Mouse (Mus musculus) kidney, adult 11 months (tissue): Measurements from ENCODE around the gene Gm20388.
"Not testable (repeated sequence)": the region's sequence is repeated elsewhere in the genome, so short reads cannot be mapped to it uniquely, and the experiment has no call there.

Source experiments
- DNase-seq: peaks from one replicate; pipeline ENCODE4 v3.0.0; 2022

The Gm20388 gene

DNA sequence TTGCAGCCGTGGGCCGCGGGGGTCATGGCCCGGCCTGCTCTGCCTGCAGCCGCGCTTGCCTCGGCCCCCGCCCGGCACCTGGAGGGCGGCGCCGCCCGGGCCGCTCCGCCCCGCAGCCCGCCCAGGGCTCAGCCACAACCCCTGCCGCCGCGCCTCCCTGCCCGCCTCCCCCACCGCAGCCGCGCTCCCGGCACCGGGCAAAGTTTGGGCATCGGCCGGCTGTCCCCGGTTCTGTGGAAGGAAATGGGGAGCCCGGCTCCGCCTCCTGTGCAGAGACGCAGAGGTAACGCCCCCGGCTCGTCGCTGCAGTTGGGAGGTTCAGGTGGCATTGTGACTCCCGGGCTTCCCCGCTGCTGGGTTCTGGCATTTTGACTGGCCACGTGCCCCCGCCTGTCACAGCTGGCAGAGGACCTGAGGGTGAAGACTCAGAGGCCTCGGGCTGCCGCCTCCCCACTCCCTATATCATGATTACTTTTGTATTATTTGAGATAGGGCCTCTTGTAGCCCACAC, 723.7 kb downstream of the Gm20388 start:
- DNase-seq = peak; percentile 85

DNA sequence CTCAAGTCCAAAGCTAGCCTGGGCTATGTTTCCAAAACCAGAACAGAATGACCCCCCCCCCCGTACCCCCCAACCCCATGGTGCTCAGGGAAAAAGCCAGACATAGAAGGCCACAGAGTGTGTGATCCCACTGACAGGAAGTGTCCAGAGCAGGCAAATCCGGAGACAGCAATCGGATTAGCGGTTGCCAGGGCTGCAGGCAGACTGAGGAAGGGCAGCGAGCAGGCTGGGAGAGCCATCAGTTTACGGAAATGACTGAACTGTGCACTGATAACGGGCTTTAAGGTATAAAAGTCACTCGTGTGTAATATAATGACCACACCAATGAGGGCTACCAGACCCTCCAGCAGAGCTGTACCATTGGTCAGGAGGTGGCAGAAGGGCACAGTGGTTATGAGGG, 730.6 kb downstream of the Gm20388 start:
- DNase-seq = no peak

DNA sequence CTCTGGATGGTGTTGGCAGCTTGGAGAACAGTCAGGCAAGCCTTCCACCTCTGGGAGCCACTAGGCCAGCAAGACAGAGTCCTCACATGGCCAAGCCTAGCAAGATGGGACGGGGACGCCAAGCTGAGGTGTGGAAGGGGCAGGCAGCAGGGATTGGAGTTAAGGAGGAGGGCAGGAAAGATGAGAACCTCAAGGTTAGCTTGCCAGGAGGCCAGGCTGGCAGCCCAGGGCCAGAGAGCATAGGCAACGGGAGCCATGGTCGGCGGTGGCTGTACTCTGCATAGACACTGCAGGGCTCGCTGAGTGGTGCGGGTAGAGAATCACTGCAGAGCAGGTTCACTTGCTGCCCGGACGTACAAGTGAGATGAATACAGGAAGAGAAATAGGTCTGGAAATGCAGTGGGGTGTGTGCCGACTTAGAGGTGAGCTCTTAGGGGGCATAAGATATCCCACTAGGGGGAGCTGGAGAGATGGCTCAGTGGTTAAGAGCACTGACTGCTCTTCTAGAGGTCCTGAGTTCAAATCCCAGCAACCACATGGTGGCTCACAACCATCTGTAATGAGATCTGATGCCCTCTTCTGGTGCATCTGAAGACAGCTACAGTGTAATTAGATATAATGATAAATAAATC, 731.5 kb downstream of the Gm20388 start:
- DNase-seq = no peak

DNA sequence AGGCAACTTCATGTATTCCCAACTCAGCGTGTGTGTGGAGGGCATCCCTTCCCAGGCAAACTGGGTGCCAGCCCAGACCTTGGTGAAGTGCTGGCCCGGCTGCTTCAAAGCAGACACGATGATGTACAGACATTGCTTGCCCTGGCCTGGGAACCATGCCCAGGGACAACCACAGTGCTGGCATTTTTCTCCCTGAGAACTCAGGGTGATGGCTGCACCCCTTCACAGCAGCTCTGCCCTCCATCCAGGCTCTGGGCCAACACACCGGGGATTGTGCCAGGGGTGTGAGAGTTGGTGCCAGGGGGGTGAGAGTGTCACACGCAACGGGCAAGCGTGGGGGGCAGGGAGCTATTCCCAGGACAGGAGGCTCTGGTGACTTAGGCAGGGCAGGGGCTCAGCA, 734.0 kb downstream of the Gm20388 start:
- peak; percentile 33 for DNase-seq

DNA sequence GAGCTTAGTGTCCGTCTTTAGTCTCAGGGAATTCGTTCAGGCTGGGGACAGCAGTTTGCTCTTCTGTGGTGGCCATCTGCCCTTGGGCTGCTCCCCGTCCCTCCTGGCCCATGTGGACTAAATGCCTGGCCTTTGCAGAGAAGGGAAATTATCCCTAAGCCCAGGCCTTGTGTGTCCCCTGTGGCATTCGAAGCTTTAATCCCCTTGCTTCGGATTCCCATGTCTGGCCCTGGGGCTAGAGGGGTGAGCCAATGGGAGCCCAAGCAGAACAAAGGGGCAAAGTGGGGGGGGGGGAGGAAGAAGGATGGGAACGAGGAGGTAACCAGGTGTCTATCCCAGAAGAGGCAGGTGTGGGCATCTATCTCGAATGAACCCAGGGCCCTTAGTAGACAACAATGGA, 736.9 kb downstream of the Gm20388 start, which contains the start of gene 1190005I06Rik:
Gene 1190005I06Rik, minus strand, starts transcription at position 101 of the 400 bp plus-strand sequence.
- DNase-seq = no peak

DNA sequence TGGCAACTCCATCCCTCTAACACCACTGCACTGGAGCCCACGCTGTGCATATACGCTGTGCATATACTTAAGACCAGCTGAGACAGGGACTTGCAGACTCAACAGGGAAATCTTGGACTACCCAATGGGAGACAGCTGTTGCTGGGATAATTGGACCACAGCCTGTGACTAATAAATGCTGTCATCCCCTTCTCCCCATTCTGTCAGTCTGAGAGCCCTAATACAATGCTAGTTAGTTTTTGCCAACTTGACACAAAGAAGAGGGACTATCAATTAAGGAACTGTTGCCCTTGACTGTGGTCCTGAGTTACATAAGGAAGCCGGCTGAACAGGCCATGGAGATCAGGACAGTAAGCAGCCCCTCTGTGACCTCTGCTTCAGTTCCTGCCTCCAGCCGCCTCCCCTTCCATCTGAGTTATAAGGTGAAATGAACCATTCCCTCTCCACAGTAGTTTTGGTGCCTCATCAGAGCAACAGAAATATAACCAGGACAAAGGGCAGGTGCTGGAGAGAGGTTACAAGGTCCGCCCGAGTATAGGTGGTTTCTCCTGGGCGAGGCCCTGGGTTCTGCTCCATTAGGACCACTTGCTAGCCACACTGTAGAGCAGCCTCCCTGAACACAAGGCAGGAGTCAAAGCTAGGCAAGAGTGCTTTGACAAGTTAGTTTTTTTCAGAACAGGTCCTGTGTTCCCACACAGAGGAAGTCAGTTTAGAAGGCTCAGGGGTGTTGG, 745.8 kb downstream of the Gm20388 start:
- no peak for DNase-seq

DNA sequence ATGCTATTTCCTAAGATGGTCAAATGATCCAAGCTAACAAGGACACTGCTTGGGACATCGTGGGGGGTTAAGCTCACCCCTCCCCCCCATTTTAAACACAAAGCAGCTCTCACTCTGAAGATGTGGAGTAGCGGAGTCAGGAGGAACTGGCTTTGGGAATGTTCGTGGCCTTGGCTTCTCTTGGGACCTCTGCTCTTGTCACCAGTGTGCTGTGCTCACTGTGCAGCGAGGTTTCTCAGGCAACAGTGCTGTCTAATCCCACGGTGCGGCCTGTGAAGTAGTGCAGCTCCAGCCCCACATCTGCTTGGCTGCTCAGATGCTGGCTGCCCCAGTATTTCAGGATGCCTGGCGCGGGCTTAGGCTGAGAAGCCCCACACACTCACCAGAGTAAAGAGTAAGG, 746.8 kb downstream of the Gm20388 start:
- no peak for DNase-seq

DNA sequence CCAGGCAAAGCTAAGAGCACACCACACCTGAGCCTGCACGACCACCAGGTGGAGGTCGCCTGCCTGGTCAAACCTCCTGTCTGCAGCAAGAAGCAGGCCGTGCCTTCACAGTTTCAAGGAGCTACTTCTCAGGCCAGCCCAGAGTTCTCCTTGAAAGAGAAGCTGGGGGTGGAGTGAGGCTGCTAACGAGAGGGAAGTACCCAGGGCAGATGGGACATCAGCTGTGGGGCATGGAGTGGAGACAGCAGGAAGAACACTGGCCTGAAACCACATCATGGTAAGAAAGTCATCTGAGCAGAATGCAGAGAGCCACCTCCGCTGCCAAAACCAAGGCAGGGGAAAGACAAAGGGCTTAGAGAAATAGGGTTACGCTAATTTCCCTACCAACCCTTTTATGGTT, 753.9 kb downstream of the Gm20388 start:
- no peak for DNase-seq

DNA sequence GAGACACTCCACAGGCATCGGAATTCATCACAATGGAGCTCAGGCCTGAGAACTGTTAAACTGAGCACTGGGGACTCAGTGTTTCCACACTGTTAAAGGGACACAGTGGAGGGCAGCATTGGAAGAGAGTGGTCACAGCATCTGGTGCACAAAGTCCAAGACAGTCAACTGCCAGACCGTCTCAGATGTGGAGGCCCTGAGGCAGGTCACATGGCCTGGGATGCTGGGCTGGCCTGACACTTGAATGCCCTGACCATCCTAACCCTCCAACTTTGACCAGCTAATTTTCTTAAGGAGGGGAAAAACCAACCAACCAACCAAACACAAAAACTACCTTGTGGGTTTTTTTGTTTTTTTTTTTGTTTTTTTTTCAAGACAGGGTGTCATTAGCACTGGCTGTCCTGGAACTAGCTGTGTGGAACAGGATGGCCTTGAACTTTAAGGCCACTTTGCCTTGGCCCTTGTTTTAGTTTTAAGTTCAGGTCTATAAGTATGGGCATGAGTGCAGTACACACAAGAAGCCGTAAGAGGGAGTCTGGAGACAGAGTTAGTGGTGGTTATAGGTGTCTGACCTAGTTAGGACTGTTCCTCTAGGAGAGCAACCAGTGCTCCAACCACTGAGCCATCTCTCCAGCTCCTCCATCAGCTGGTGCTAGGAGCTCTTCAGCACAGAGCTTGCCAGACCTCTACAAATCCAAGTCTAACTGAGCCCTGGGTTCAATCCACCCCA, 755.2 kb downstream of the Gm20388 start:
- DNase-seq = no peak

DNA sequence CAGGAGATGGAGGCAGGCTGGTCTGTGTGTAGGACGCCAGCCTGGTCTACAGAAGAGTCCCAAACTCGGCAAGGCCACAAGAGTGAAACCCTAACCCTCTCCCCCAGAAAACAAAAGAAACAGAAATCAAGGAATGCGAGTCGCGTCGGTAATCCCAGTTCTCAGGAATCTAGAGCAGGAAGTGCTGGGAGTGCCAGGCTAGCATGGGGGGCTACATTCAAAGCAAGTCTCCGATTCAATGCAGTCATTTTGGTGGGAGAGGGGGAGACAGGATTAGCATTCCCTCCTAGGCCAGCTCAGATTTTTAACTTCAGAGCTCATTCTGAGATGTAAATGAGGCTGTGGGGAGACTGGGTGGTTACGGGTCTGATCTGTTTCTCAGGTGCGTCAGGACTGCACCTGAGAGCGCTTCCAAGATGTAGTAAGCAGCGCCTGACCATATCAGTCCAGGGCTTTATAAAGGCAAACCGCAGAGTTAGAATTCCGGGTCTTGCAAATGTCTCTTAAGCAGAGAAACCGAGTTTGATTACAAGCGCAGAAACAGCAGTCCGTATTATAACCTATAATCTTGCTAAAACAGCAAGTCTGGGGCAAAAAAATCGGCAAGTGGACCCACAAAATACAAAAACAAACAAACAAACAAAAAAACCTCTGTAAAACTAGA, 756.3 kb downstream of the Gm20388 start:
- DNase-seq = no peak

DNA sequence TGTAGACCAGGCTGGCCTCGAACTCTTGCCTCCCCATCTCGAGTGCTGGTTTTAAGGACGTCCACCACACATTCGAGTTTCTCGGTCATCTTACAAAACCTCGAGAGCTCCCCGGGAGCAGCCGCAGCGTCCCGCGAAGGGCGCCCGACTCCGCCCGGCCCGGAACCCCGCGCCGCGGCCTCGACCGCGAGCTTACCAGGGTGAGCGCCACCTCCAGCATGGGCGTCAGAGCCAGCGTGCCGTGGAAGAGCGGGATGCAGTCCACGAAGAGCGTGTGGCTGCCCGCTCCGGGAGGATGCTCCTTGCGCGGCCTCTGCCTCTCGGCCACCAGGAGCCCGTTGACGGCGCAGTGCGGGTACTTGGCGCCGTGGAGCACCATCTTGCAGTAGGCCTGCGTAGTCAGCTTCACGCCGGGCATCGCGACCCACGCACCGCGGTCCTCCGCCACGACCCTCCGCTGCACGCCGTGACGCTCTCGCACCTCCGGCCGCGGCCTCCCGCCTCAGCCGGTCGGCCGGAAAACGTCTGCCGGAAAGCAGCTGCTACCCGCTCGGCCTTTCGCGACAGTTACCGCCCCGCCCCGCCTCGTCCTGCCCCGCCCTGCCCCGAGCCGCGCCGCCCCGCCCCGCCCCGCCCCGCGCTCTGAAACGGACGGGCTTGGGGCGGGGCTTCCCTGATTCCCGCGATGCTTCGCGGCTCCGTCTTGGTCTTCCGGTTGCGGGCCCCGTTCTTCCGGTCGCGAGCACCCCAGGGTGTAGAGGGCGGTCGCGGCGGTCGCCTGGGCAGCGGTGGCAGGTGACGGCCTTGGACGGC, 757.1 kb downstream of the Gm20388 start, which contains the start of the genes Gm27021 and Cox4i1:
Gene Gm27021, minus strand, starts transcription at position 519 of the 813 bp plus-strand sequence.
Gene Cox4i1, plus strand, starts transcription at position 662 of the 813 bp plus-strand sequence.
- peak; percentile 89 for DNase-seq

DNA sequence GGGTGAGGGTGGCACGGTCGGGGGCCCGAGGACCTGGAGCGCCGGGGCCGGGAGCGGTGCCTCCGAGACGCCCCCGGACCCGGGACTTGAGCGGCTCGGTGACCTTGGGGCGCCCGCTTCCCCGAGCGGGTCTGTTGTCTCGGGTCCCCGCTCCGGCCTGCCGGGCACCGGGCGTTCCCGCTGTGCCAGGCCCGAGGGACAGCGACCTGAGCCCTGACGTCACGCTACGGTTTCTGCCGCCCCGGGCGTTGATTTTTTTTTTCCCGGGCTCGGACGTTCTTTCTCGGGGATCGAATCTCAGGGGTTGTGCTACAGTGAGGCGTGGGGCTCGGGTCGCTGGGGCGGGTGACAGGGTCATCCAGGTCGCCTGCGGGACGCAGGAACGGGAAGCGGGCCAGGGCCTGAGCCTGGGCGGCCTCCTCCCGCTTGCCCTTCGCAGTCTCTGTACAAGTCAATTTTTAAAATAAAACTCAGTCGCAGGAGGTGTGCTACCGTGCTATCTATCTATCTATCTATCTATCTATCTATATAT, 757.8 kb downstream of the Gm20388 start, which contains the start of gene Emc8:
Gene Emc8, minus strand, starts transcription at position 200 of the 532 bp plus-strand sequence.
- no peak for DNase-seq

DNA sequence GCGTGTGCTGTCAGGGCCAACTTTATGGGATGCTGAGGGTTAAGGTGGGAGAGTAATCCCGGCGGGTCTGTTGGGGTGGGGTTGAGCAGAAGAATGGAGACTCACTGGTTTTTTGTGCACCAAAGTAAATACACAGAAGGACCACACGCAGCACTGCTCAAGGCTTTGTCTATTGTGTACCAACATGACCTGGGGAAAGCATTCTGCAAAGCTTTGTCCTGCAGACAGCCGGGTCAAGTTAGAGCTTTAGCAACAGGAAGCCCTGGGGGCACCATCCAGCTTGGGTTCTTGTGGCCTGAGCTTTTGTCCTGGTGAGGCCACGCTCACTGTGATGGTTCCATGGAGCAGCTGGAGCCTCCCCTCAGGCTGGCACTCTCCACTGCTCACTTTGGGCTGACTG, 761.1 kb downstream of the Gm20388 start:
- DNase-seq = no peak

DNA sequence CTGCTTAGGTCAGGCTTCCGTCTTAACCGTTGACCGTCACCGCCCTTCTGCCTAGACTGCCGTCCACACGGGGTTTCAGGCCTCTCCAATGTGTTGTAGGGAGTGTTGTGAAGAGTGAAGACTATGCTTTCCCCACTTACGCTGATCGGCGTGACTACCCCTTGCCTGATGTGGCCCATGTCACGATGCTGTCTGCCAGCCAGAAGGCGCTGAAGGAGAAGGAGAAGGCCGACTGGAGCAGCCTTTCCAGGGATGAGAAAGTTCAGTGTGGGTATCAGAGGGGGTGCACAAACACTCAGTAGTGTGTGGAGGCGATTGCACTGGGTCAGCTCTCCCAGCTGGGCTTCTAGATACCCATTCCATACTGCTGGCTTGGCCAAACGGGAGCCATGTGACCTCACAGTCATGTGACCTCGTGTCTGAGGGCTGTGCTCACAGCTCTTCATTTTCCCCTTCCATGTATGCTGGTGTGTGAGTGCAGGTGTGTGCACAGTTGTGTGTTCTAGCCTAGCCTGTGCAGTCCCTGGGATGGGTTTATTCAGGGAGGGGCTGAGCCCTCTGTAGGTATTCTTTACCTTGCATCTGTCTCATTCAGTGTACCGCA, 762.1 kb downstream of the Gm20388 start:
- DNase-seq = no peak

DNA sequence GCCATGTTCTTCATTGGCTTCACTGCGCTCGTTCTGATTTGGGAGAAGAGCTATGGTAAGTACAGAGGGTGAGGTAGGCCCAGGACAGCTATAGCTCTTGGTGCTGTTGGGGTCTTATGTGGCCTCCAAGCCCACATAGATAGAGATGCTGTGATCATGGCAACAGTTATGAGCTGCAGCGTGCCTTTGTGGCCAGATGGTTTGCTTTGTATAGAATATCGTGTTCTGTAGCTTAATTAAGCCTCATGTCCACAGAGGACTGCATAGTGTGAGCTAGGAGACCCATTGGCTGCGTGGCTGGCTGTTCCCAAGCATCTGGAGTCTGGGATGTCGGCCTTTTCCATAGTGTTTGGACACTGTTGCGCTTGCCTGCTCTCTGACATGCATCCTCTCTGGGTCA, 762.7 kb downstream of the Gm20388 start:
- no peak for DNase-seq

DNA sequence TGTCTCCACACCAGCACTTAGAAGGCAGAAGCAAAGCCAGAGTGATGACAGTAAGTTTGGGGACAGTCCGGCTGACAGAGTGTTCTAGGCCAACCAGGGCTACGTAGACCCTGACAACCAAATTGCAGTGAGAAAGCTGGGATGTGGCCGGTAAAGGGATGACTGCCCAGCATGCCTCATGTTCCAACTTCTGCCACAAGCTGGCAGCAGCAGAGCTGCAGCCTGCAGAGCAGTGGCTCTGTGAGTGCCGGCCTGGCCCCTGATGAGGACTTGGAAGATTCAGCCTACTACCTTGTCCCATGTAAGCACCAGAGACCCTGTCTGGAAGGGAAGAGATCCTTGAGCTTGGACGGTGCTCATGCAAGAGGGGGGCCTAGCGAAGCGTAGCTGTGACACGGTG, 765.1 kb downstream of the Gm20388 start:
- no peak for DNase-seq

DNA sequence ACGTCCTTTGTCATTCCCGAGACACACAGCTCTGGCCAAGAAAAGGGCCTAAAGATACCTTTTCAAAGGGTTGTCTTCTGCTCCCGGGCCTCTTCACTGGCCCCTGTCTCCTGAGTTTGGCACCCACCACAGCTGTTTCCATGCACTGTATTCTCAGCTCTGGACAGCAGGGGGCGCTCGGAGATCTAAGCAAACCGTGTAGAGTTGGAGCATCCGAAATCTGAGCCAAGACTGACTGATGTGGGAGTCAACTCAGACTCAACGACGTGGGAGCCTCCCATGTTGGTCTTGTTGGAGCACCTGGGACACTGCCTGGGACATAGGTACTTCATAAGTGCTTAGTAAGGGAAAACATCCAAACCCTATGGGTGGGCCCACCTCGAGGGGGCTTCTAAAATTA, 767.8 kb downstream of the Gm20388 start:
- peak; percentile 66 for DNase-seq

DNA sequence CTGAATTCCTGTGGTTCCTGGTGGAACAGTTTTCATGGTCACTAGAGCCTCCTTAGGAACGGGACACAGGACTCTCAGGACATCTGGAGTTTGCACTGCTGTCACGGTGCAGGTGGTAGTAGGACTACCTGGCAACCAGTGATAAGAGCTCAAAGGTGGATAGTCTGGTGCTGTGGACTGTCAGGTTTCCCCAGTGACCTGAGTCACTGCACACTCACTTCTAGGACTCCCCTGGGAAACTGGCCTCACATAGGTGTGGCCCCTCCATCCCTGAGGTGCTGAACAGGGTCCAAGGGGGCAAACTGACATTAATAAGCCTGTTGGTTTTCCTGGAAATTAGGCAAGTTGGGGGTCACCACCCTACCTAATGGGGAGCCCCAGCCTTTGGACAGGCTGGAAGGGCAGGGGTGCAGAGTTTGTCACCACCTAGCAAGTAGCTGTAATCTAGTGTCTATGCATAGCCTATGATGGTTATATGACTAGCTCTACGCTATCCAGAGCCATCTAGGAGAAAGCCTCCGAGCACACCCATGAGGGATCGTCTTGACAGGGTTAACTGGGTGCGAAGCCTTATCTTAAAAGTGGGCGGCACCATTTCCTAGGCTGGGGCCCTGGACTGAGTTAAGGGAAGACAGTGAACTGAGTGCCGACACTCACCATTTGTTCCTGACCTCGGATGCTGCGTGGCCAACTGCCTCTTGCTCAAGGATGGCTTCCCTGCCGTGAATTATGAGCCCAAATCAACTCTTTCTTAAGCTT, 769.2 kb downstream of the Gm20388 start:
- DNase-seq = no peak

DNA sequence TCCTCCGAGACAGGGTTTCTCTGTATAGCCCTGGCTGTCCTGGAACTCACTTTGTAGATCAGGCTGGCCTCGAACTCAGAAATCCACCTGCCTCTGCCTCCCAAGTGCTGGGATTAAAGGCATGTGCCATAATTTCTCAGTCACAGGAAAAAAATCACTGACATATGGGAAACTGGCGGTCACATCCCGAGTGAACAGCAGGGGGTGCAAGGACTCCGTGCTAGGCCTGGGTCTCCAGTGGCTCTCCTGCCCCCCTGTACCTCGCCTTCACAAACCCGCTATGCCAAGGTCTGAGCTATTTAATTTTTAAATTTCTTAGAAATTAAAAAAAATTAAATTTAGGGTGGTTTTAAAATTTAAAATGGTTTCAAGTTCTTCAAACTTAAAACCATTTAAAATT, 769.8 kb downstream of the Gm20388 start:
- not testable (repeated sequence) for DNase-seq

DNA sequence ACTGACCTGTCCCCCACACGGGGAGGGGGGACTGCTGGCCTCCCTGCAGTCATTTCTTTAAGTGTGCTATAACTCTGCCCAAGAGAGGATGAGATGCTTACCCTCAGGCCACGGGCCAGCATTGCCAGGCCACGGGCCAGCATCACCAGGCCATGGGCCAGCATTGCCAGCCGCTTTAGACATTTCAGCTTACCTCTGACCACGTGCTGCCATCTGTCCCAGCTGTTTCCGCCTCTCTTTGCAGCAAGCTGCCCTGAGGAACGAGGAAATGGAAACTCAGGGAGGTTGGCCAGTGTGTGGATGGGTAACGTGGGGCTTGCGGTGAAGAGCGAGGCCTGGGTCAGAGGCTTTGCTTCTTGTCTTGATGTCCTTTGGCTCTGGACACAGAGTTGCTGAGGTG, 770.5 kb downstream of the Gm20388 start:
- DNase-seq = no peak
